Mouse (Mus musculus) heart, postnatal 0 days (tissue): Measurements from ENCODE around the gene Ebf3.

ENCODE experiments used
- CTCF ChIP-seq: IDR thresholded peaks from 2 replicates; pipeline ENCODE4 v1.5.1; 2016; ENCODE audit warnings: antibody characterized with exemption, control low read depth, low read depth
- EP300 ChIP-seq: IDR thresholded peaks from 2 replicates; pipeline ENCODE4 v1.6.1; 2016; ENCODE audit warnings: antibody characterized with exemption, low read depth

DNA sequence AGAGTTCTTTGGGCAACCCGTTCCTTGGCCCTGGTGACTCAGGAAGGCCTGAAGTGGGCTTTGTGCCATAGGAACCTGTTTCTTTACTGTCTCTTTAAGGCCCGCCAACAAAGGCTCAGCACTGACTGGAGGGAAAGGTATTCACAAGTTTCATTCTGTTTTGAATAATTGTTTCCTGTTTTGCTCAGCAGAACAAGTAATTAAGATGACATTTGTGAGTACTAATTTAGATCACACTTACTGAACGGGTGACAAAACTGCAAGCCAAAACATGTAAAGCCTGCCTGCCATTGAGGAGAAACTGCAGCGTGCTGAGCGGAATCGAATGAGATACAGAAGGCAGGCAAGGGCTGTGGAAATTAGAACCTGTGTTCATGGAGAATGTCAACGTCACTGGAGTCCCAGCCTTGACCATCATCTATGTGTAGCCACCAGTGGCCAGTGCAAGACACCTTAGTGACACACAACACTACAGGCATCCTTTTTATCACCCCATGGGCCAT lies 121.4 kb downstream of the Ebf3 start:
- TF ChIP-seq CTCF, result no peak
- no peak for TF ChIP-seq EP300
